8 mouse cellular contexts compared by ENCODE assay signal in genomic region chr7:139364936-139365830, GRCm38 (mm10). TPM values are rescaled to one million over a fixed set of nuclear protein-coding genes. Genes with fewer than 3 reads are reported as not detected.
A peak's percentile ranks its signal among the peaks of the same experiment; 100 is the strongest.
DNase-seq lines count a peak whose midpoint lies in the region; ATAC-seq lines count a peak whose summit lies in the region.

No protein-coding gene starts in this region.

- H3K9me3 ChIP-seq in midbrain, embryonic 10.5 days (replicated peaks): no peaks in the 10 kb centered on the region
- no peaks in the 10 kb centered on the region for H3K9me3 ChIP-seq in midbrain, embryonic 11.5 days (ENCODE audit: control insufficient read depth, low read length)
- no peaks in the 10 kb centered on the region for H3K9me3 ChIP-seq in stomach, embryonic 15.5 days

- no peak overlapping the region for H3K9ac ChIP-seq in midbrain, embryonic 11.5 days (ENCODE audit: low read length)
- no peak overlapping the region for H3K9ac ChIP-seq in stomach, embryonic 15.5 days

- WGBS in midbrain, embryonic 10.5 days: 89% methylated on average over 13 of the region's 13 CpGs
- WGBS in midbrain, embryonic 11.5 days: 88% methylated on average over 13 of the region's 13 CpGs
- WGBS in stomach, embryonic 15.5 days: 49% methylated on average over 13 of the region's 13 CpGs

- DNase-seq in midbrain, embryonic 10.5 days (ENCODE audit: low spot score): no peak
- no peak for DNase-seq in midbrain, embryonic 11.5 days (ENCODE audit: low spot score, missing footprints)
- peak; percentile 96 for DNase-seq in heart, adult 11 months
- peak; percentile 20 for DNase-seq in kidney, postnatal 14 days
- no peak for DNase-seq in spleen, adult 12 weeks (ENCODE audit: low spot score)
- no peak for DNase-seq in layer of hippocampus, adult 11-12 months (ENCODE audit: low spot score)

- no peaks in the 10 kb centered on the region for H3K36me3 ChIP-seq in midbrain, embryonic 10.5 days
- no peaks in the 10 kb centered on the region for H3K36me3 ChIP-seq in midbrain, embryonic 11.5 days (ENCODE audit: control insufficient read depth, insufficient read depth, low read length)
- H3K36me3 ChIP-seq in stomach, embryonic 15.5 days: no peaks in the 10 kb centered on the region

- no peak for ATAC-seq in midbrain, embryonic 11.5 days (ENCODE audit: low FRiP score)
- no peak for ATAC-seq in stomach, embryonic 15.5 days (ENCODE audit: insufficient read depth, low FRiP score, low read depth)
- no peak for ATAC-seq in frontal cortex, adult (ENCODE audit: low TSS enrichment)

- peak overlapping the region; percentile 85 for H3K27ac ChIP-seq in midbrain, embryonic 10.5 days (replicated peaks)
- H3K27ac ChIP-seq in midbrain, embryonic 11.5 days (ENCODE audit: low read depth, low read length): no peak overlapping the region
- H3K27ac ChIP-seq in stomach, embryonic 15.5 days: peak overlapping the region; percentile 81

- no peak overlapping the region for H3K4me3 ChIP-seq in midbrain, embryonic 10.5 days
- no peak overlapping the region for H3K4me3 ChIP-seq in midbrain, embryonic 11.5 days (ENCODE audit: low read depth, low read length)
- no peak overlapping the region for H3K4me3 ChIP-seq in stomach, embryonic 15.5 days (replicated peaks)

- no peaks in the 10 kb centered on the region for H3K27me3 ChIP-seq in midbrain, embryonic 10.5 days (ENCODE audit: low read depth, poor library complexity, severe bottlenecking)
- no peaks in the 10 kb centered on the region for H3K27me3 ChIP-seq in midbrain, embryonic 11.5 days (ENCODE audit: control insufficient read depth, insufficient read depth, low read length)
- H3K27me3 ChIP-seq in stomach, embryonic 15.5 days (replicated peaks): no peaks in the 10 kb centered on the region

- no peak overlapping the region for H3K4me2 ChIP-seq in midbrain, embryonic 11.5 days
- 0 out of 2 replicates have a peak overlapping the region, but pooled peaks have one; percentile 39 for H3K4me2 ChIP-seq in stomach, embryonic 15.5 days

- H3K4me1 ChIP-seq in midbrain, embryonic 10.5 days: peaks cover 32% of the 10 kb centered on the region
- peaks cover 26% of the 10 kb centered on the region for H3K4me1 ChIP-seq in midbrain, embryonic 11.5 days (ENCODE audit: control insufficient read depth, insufficient read depth, low read length)
- peaks cover 51% of the 10 kb centered on the region for H3K4me1 ChIP-seq in stomach, embryonic 15.5 days

RNA-seq across cellular contexts. Expression of gene Inpp5a, which starts 23.7 kb away (rescaled TPM):
- 17.3 and 19.2 TPM in 2 replicates for polyA plus RNA-seq in midbrain, embryonic 10.5 days (2016; fragmentation: Nextera tagmentation; extraction: Ambion mirVana)
- polyA plus RNA-seq in midbrain, embryonic 11.5 days (2014; fragmentation: Nextera tagmentation; extraction: Ambion mirVana): 23.2 and 25.2 TPM in 2 replicates
- polyA plus RNA-seq in stomach, embryonic 15.5 days (2015; fragmentation: Nextera tagmentation; extraction: Ambion mirVana): 35.0 and 35.7 TPM in 2 replicates

Comparison
In these comparisons a context has a peak if more than half of its experiments do, and no peak if none do; other contexts are left out.
1. DNase-seq: peak in heart, adult 11 months (single experiment) and kidney, postnatal 14 days (single experiment); none in midbrain, embryonic 10.5 days (single experiment), midbrain, embryonic 11.5 days (single experiment), spleen, adult 12 weeks (single experiment) and layer of hippocampus, adult 11-12 months (single experiment).